Mouse (Mus musculus) urinary bladder, postnatal 14 days (tissue): ENCODE measurements around the gene Slc52a3.
A peak's percentile ranks its signal among the peaks of the same experiment; 100 is the strongest.
"Not testable (repeated sequence)": the region's sequence is repeated elsewhere in the genome, so short reads cannot be mapped to it uniquely, and the experiment has no call there.

Source experiments
- DNase-seq: peaks from one replicate; pipeline ENCODE4 v3.0.0; 2021; ENCODE audit warnings: low spot score

Gene Slc52a3

DNA sequence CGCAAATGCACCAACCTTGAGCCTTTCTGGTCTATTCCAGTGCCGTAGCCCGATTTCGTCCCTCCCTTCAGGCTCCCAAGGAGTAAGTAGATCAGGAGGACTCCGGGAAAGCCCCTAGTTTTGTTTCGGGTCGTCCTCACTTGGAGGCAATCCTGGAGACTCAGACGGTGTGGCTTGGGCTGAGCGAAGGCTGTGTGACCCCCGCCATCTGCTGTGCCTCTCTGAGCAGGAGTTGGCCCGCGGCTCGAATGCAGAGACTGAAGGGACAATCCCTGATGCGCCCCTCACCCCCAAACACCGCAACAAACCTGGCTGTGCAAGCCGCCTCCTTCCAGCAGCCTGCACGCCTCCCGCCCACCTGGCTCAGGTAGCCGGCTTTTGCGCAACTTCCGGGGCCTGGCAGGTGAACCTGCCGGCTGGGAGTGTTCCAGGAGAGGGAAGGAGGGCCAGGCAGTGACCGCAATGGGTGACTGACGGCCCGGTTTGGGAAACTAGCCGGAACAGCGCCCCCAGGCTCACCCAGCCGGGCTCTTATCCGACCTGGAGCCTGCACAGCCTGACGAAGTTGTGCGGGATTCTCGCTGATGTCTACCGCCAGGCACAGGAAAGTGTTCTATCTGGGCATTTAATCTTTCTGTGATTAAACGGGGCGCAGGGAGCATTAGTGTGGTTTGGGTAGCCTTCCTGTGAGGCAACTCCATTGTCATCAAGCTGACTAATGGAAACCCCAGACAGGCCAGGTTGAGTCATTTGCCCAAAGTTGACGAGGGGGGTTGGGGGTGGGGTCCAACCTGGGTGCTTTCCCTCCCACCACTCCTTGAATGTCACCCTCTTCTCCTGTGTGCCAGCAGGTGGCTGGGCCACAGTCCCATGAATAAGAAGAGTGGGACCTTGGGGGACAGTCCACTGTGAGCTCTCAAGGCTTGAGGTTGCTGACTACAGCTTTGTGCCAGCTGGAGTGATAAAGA, 22.4 kb upstream of the Slc52a3 start:
- DNase-seq = peak; percentile 86

DNA sequence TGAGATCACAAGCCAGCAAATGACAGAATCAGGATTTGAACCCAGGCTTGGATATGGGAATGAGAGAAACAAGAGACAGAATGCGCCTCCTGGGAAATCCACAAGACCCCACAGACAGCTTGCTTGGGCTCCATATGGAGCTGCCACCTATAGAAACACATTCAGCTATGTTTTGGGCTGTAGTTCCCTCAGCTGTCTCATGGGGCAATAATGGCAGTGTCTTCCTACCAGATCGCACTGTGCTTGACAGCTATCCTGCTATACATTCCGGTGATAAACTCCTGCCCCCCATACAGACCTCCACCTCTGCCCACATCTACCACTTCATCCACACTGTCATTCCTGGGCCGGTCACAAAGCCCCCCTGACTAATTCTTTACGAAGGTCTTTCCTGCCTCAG, 21.0 kb upstream of the Slc52a3 start:
- no peak for DNase-seq

DNA sequence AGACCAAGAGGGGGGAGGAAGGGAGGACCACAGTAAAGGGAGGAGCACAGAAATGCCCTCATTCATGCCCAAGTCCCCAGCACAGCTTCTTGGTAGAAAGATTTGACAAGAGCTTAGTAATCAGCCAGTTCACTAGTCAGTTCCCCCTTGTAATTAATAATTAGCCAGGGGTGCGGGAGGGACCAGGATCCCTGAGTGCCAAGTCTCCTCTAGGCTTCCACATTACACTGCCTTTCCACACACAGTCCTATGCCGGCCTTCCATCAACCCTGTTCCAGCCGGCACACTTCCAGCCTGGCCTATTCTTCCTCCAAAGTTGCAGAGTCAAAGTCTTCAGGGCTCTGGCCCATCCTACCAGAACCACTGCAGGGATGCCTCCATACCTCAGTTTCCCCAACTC, 20.2 kb upstream of the Slc52a3 start:
- no peak for DNase-seq

DNA sequence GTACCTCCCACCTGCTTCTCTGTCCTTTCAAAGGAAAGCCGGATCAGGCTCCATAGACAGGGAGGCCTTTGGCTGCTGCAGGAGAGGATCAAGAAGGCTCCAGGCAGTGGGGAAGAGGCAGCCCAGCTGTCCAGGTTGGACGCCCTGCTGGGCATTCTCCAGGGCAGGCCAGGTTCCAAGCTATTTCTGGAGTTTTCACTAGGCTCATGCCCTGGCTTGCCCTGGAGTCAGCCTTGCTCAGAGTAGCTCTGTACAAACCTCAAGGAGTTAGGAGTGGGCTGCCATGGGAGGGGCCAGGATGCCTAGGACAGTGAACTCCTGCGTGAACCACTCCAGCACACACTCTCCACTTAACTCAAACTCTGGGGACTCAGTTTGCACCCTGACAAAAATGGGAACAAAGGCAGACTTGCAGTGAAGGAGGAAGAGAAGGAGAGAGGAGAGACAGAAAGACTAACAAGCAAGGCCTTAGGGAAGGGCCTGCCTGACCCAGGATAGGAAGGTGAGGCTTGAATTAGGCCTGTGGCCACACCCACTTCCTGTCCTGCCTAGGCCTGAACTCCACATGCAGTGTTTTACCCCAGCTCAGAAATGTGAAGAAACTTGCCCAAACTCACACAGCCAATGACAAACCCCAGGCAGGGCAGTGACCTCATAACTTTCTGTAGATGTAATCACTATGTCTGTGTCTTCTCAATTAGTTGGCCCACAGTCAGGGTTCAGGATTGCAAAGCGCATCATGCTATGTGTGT, 18.4 kb upstream of the Slc52a3 start:
- peak; percentile 66 for DNase-seq

DNA sequence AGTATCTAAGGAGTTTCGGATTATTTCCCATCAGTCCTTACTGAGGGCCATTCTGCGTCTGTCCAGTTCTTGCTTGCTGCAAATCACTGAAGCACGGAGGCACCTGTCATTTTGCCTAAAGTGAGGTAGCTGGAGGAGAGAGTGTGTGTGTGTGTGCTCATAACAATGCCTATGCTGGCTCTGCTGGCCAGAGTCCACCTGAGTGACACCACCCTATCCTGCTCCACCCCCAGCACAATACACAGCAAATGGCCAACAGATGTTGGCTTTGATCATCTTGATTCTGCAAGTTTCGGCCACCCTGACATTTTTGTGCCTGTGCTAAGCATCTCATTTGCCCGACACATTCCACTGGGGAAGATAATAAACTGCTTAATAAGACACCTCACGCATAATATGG, 17.8 kb upstream of the Slc52a3 start:
- no peak for DNase-seq

DNA sequence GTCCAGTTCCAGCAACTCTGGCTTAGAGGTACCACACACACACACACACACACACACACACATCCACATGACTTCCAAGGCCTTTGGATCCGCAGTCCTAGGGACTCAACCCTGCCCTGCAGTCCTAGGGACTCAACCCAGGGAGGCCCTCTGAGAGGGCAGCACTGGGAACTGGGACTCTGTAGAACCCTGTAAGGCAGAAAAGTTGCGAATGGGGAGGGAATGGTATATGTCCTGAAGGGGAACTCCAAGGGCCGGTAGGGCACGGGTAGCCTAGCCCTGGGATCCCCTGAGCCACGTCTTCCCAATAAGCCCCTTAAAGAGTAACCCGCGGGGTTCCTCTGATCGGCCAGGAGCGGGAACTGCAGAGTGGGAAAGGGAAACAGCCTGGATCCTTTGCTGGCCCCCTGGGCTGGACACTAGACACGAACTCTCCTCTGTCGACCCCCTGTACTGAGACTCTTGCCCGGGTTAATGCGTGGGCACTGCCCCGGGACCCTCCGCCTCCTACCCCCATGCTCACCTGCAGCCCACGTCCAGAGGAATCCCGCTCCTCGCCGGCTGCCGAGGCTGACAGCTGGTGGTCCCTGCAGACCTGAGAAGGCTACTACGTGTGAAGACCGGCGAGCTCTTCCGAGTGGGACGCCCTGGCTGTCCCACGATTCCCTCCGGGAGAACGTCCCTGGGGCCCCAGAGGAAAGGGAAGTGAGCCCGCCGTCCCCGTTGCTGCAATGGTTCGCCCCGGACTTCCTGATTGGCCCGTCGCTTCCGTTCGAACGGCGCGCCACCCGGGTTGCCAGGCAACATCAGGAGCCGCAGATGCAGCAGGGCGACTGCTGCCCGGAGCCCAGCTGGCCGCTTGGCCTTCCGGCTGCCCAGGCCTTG, 16.6 kb upstream of the Slc52a3 start, which contains the start of gene Fam110a:
TSS of gene Fam110a (minus strand) at position 750 of the 885 bp plus-strand sequence.
- DNase-seq = peak; percentile 93

DNA sequence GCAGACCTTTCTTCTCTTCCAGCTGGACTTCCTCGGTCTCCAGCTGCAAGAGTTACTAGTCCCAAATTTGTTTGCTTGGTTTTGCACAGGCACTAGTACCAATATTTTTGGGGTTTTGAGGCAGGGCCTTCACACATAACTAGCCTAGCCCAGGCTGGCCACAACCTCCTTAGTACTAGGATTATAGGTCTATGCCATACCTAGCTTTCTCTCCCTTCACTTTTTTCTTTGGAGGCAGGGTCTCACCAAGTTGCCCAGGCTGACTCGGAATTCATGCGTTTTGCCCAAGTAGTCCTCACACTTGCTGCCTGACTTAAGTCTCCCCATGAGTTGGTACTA, 16.0 kb upstream of the Slc52a3 start:
- DNase-seq = no peak

DNA sequence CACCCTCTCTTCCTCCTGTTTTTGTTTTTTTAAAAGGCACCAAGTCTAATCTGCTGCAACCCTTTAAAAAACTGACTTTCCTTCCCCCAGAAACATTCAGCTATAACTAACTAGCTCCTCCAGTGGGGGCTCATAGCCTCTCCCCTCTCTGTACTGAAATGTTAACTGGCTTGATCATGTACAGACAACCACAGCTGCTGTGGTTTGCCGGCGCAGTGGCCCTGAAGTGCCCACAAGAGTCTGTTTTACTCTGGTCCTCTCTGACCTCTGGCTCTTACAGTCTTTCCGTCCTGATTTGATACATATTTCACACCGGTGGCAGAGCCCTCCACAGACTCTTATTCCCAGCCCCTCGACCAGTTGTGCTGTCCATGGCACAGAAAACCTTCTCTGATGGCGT, 15.0 kb upstream of the Slc52a3 start:
- no peak for DNase-seq

DNA sequence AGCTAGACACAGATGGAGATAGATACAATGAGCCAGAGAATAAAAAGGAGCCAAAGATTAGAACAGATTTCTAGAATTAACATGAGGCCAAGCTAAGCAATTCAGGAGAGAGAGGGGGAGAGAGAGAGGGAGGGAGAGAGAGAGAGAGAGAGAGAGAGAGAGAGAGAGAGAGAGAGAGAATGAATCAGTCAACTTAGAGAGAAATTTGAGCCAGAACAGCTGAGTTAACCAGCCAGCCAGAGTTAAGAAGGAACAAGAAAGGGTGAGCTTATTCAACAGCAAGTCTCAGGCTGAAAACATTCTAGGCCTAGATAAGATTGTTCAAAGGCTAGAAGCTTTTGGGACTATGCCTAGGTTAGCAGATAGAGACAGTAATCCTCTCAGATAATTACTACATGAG, 13.8 kb upstream of the Slc52a3 start:
- DNase-seq = no peak

DNA sequence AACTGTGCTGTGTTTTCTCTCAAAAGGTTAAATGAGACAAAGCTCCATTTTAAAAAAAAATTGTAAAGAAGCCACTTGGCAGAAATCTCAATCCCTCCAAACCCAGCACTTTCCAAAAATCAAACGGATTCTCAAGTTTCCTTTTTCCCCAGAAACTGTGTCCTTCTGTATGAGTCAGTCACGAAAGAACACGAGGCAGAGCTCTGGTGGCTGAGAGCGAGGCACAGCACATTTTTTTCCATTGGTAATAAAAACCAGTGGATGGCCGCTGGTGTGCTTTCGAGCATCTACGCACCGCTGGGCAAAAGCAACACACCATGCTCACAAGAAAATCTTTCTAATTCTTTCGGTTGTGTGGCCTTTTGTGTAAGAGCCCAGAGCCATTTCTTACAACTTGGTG, 12.3 kb upstream of the Slc52a3 start:
- no peak for DNase-seq

DNA sequence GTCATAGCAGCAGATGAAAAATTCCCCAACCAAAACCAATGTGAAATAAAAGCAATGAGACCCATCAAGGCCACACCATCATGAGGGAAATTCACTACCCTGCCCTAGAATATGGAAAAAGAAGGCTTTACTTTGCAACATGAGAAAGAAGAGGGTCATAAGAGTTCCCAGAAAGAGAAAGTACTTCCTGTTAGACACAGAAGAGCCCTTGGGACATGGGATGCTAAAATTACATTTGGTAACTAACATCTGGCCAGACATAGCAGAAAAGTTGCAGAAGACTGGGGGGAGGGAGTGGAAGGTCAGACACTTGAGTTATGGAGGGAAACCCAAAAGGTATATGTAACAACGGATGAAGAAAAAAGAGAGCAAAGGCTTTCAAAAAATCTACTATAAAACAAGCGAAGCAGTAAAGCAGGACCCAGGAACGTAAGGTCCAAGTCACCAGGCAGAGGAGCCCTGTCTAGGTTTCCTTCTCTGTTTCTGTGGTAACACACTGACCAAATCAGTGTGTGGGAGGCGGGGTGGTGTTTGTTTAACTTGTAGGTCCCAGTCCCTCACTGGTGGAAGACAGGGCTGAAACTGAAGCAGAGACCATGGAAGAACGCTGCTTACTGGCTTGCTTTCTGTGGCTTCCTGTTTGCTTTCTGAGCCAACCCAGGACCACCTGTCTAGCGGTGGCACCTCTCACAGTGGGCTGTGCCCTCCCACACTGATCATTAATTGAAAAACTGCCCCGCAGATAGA, 10.7 kb upstream of the Slc52a3 start:
- DNase-seq = no peak

DNA sequence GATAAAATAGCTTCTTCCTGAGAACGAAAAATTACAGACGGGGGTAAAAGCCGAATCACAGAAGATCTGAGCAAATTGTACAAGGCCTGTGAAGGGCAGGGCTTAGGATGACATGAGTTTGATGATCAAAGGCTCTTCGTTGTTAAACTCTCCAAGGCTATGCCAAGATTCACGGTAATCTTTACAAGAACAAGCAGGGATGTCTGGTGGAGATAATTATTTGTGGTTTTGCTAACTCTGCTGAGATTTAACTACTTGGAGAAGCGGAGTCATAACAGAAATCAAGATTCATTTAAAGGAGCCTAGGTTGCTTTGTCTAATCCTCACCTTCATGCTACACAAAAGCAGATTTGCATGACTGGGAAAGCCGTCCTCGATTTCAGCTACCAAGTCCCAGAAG, 9.4 kb upstream of the Slc52a3 start:
- DNase-seq = no peak

DNA sequence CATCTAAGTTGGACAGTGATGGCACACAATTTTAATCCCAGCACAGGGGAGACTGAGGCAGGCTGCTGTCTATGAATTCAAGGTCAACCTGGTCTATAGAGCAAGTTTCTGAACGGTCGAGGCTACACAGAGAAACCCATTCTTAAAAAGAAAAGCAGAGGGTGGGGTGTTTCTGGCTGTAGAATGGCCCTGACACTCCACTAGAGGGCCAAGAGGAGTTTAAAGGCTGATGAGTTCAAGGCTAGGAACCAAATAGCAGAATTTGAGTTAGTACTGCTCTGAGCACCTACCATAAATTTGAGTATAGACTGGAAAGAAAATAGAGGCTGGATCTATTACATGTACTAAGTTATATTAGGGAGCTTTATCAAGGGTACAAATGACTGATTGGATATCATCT, 7.3 kb upstream of the Slc52a3 start:
- no peak for DNase-seq

DNA sequence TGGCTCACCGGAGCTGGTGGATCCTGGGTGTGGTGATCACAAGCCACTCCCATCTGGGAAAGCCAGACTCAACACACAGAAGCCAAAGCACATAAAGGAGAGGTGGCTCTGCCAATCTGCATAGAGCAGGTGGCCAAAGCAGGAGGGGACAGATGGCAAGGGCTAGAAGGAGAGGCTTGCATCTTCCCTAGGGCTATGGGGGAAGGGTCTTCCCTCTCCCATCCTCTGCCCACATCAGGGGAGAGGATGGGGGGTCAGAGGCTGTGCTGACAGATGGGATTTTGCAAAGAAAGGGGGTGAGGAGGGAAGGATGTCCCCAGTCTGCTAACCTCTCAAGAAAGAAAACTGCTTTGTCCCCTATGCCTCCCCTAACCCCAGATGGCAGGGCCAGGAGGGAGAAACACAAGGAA, 5.3 kb upstream of the Slc52a3 start:
- DNase-seq = no peak

DNA sequence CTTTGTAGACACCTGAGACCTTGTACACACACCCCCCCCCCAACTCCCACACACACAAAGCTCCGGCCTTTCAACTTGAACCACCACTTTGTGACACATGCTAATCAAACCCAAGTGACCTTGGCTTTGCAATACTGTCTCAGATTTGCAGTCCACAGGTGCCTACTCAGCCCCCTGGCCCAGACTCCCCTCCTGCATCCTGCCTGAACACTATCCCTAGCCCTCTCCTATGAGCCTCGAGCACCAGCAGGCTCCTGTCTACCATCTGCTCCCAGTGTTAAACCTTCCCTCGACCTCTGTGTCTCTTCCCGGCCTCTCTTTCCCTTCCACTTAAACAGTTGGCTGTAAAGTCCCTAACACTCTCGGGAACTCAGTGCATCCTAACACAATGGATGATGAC, 4.9 kb upstream of the Slc52a3 start:
- DNase-seq = no peak

DNA sequence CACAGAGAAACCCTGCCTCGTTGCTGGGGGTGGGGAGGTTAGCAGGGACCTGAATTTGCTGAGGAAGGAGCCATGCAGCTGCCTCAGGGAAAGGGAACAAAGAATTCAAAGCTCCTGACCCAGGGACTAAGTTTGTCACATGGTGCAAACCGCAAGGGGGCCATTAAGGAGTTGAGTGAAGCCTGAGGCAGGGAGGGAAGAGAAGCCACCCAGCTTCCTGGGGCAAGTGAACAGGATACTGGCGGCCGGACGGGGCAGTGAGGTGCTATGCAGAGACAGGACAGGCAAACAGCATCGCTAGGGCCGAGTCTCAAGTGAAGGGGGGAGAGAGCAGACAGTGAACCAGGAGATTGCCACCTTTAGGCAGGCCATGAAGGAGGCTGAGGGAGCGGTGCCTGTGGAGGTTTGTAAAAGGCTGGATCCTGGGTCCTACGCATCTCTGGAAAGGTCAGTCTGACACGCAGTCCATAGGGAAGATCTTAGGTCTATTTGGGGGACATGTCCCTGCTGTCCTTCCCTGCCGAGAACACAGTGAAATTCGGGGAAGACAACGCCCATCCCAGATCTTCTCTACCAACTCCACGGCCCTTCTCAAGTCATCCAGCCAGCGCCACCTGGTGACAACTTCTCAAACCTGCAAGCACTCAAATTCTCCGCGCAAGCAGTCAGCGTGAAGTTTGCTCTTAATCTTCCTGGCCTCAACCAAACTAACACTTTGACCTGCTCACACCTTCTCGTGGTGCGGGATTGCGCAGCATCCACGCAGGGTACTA, 1.8 kb upstream of the Slc52a3 start:
- peak; percentile 83 for DNase-seq

DNA sequence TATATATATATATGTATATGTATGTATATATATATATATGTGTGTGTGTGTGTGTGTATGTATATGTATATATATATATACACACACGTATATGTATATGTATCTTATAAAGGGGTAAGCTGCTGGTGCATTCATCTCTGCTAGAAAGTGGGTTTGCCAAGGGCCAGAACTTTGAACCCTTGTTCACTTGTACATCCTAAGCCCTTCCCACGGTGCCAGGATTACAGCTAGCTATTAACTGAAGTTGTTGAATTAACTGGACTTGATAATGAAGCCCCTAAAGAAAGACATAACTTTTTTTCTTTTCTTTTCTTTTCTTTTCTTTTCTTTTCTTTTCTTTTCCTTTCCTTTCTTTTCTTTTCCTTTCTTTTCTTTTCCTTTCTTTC, 872 bp downstream of the Slc52a3 start:
- DNase-seq = not testable (repeated sequence)

DNA sequence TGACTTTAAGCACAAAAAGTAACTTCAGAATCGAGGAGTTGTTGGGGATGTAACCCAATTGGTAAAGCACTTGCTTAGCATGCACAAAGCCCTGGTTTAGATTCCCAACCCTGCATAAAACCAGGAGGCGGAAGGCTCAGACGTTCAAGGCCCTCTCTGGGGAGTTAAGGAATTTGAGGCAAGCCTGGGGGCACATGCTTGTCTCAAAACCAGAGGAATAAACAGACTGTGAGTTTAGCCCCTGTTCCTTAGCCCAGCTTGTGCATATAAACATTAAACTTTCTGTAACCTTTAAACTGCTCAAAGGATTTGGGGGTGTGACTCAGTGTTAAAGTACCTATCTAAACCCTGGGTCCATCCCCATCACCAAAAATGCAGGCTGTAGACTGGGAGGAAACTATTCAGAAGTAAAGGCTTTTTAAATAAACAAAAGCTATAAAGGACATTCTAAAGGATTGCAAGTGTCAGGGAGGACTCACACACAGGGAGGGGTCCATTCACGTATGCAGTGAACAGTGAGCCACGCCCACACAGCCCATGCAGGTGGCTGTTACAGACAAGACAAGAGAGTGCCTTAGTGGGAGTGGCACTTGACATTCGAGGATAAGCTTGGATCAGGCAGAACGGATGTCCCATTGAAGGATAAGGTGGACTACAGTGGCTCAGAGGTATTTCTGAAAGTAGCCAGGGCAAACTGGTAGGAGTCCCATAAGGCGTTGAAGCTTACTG, 1.6 kb downstream of the Slc52a3 start:
- no peak for DNase-seq

DNA sequence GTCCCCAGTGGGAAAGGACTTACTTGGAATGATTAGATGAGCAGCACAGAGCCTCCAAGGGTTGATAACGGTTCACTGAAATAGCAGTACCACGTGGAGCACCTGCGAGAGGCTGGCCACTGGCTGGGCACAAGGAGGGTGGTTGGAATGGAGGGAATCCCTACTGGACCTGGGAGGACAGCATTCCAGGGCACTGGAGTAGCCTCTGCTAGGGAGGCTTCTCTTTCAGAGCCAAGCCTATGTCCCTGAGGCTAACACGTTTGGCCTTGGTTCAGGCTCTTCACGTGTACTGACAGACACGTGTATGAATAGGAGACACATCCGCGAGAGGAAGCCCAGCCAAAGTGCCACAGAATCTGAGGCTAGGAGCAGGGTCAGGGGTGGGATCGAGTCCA, 2.2 kb downstream of the Slc52a3 start:
- DNase-seq = no peak

DNA sequence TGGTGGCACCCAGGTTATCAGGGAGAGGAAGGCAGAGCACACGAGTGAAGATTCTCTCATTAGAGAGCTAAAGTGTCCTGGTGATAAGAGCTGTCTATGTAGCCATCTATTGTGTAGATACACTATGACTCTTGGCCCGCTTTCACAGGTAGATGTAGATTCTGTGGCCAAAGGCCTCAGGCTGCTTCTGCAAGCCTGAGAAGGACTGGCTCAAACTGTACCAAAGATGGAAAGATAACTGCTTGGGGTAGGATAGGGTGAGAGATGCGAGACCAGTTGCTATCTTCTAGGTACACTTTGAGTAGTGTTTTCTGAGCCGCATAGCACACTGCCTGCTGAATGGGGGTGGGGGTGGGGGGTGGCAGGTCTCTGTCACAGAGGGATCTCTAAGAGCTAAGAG, 2.6 kb downstream of the Slc52a3 start:
- DNase-seq = peak; percentile 13
